Mouse (Mus musculus) layer of hippocampus, adult 9-11 months (tissue): ENCODE results near the gene Sult1e1.

Experiments used
- DNase-seq: peaks from one replicate; pipeline ENCODE4 v3.0.0; 2022

The Sult1e1 gene

GRCm38 (mm10) chr5:87591494-87591893 is at the start of gene Sult1e1:
Sult1e1 (minus strand) TSS chr5:87591594.
- no peak for DNase-seq

GRCm38 (mm10) chr5:87622681-87623080 is 31.3 kb upstream of the Sult1e1 start:
- DNase-seq, result no peak

GRCm38 (mm10) chr5:87615128-87615390 is 23.7 kb upstream of the Sult1e1 start:
- DNase-seq, result no peak

- no peak for DNase-seq
Measured at GRCm38 (mm10) chr5:87614364-87615127, 23.2 kb upstream of the Sult1e1 start.

DNA sequence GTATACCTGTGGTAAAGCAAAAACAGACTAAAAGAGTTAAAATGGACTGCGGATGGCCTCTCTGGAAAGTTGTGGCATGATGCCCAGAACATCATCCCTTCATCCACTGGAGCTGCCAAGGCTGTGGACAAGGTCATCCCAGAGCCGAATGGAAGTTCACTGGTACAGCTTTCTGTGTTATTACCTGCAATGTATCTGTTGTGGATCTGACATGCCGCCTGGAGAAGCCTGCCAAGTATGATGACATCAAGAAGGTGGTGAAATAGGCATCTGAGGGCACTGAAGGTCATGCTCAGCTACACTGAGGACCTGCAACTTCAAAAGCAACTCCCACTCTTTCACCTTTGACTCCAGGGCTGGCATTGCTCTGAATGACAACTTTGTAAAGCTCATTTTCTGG is 9.6 kb upstream of the Sult1e1 start:
- no peak for DNase-seq

DNA sequence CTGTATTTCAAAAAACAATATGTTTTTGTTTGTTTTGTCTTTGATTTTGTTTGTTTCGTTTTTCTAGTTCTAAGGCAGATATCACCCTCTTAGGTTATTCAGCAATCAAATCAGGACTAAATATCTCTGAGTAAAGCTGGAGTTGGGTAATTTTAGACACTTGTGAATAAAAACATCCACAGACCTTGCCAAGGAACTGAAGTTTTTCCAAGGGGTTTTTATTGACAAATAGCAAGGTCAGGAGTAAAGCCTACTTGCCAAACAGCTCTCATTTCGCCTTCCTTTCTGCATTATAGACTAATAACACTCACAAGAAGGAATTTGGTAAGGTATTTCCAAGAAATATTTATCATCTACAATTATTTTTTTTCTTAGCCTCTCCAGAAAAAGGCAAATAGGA is 6.5 kb upstream of the Sult1e1 start:
- DNase-seq, result no peak

DNA sequence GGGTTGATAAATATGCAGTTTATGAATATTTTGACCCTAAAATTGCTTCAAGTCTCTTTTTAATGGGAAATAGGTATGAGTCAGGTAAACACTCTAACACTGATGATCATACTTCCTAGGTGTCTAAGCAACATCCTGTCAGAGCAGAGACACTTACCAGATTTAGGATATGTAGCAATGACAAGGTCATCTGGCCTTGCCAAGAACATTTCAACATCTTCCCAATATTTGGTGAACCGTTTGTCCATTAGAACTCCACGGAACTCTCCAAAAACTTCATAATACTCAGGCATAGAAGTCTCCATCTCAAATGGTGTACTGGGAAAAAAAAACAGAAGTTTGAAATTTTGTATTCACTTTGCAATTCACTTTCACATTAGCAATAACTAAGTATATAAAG is 1.5 kb downstream of the Sult1e1 start:
- DNase-seq, result no peak

- no peak for DNase-seq
Measured at GRCm38 (mm10) chr5:87580389-87580788, 11.0 kb downstream of the Sult1e1 start.

DNA sequence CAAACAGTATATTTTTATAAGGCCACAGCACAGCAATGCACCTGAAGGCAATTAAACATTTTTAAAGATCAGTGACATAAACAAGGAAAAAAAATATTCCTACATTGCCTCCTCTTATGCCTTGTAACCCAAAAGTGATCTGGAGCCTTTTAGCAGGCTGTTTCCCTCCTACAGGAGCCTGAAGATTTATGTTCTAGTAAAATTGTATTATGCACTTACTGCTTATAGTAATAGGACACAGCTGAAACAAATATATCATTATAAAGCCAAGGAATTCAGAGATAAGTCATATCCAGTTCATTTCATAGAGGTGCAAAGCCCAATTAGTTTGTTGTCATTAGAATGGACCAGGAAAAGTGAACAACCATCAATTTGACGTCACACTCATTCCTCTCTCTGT is 17.2 kb downstream of the Sult1e1 start:
- DNase-seq, result no peak

DNA sequence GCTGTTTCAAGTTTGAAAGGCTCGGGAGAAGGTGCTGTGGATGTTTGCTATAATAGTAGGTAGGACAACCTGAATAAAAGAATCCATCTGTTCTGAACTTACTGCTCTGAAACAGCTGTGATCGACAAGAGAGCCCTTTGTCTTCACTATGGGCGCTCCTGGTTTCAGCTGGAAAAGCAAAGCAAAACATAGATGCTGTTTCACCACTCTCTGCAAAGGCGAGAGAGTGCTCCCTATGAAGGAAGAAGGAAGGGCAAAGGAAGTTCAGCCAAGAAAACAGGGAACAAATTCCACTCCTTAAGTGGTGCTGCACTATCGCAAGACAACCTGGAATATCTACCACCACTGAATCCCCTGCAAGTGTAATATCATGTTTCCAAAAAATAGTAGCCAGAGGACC is 17.9 kb downstream of the Sult1e1 start:
- no peak for DNase-seq

DNA sequence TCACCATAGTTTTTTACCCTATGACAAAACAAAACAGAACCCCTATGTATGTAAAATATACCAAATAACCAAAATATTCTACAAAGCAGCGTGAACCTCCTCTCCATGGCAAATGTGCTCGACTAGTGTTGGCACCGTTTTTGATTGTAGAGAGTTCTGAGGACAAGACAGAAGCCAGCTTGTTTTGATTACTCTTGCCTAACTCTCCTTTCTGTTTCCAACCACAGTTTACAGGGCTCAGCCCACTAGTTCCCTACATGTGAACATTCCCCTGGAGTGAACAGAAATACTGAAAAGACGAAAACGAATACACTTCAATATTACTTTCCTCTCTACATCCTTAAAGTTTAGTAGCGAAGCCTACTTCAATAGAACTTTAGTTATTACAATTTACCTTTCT is 18.6 kb downstream of the Sult1e1 start:
- DNase-seq, result no peak

- no peak for DNase-seq
Measured at GRCm38 (mm10) chr5:87568845-87569244, 22.5 kb downstream of the Sult1e1 start, which contains the start of gene Sult1d1. Sult1d1 (minus strand) TSS chr5:87569027.

DNA sequence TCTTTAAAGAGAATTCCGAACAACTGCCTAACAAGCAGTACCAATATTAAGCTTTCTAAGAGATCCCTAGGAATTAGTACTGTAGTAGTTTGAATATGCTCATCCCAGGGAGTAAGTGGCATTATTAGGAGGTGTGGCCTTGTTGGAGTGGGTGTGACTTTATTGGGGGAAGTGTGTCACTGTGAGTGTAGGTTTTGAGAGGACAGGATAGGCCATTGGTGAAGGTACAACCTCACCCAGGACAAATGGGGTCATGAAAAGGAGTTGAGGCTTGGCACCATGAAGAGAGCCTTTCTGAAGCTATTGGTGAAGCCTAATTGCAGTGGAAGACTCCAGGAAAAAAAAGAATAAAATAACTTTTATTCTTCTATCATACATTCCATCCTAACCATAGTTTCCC is 24.1 kb downstream of the Sult1e1 start:
- no peak for DNase-seq

GRCm38 (mm10) chr5:87562966-87563365 is 28.4 kb downstream of the Sult1e1 start:
- no peak for DNase-seq

- no peak for DNase-seq
Measured at GRCm38 (mm10) chr5:87562526-87562925, 28.9 kb downstream of the Sult1e1 start.

- no peak for DNase-seq
Measured at GRCm38 (mm10) chr5:87560145-87560544, 31.2 kb downstream of the Sult1e1 start.

- no peak for DNase-seq
Measured at GRCm38 (mm10) chr5:87550935-87551334, 40.5 kb downstream of the Sult1e1 start.

GRCm38 (mm10) chr5:87538111-87538510 is 53.3 kb downstream of the Sult1e1 start, which contains the start of gene Sult1b1:
Sult1b1 (minus strand) TSS chr5:87538195.
- DNase-seq, result no peak

GRCm38 (mm10) chr5:87535994-87536644 is 55.3 kb downstream of the Sult1e1 start:
- DNase-seq, result no peak

- no peak for DNase-seq
Measured at GRCm38 (mm10) chr5:87532288-87532687, 59.1 kb downstream of the Sult1e1 start.
